Mouse (Mus musculus) spleen, adult 2 months (tissue): Measurements from ENCODE around the gene Klhl8.

Source experiments
- CTCF ChIP-seq: fragments of 200-500 bp; IDR thresholded peaks from 2 replicates; pipeline ENCODE4 v1.5.1; 2011; ENCODE audit warnings: mild to moderate bottlenecking, inconsistent platforms; ENCODE audit not compliant: insufficient read depth, insufficient read length, insufficient replicate concordance; ENCODE audit errors: extremely low read depth
- POLR2A ChIP-seq: fragments of 200-500 bp; IDR thresholded peaks from 2 replicates; pipeline ENCODE4 v1.6.1; 2011; ENCODE audit warnings: low read depth, low read length, inconsistent platforms

DNA sequence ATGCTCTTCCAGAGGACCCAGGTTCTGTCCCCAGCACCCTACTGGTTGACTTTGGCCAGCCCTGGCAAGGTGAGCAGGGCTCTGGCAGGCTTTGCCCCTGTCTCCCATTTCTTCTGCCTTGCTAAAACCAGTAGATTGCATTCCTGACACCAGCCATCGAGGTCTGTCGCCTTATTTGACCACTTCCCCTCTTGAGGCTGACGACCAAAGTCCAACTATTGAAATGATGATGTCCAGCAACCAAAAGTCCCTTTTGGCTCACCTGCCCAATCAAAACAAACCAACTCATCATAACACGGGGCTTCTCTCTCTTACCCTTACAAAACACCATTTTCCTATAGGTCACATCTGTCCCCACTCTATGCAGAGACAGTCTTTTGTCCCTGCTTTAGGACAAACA lies 2.1 kb upstream of the Klhl8 start:
- TF ChIP-seq POLR2A, result no peak
- no peak for TF ChIP-seq CTCF
